Mouse (Mus musculus) C2C12 (cell line): ENCODE measurements around the gene Snx5.

Experiments
- CTCF ChIP-seq: IDR thresholded peaks from one replicate; pipeline ENCODE4 v1.5.1; 2011; ENCODE audit not compliant: control insufficient read depth, insufficient read depth, insufficient read length
- MAX ChIP-seq: IDR thresholded peaks from one replicate; pipeline ENCODE4 v1.6.1; 2011; ENCODE audit warnings: mild to moderate bottlenecking, control low read depth
- USF1 ChIP-seq: IDR thresholded peaks from one replicate; pipeline ENCODE4 v1.6.1; 2011; ENCODE audit warnings: low read depth, mild to moderate bottlenecking, control low read depth, moderate library complexity

GRCm38 (mm10) chr2:144247337-144247978 lies 23.2 kb downstream of the Snx5 start:
- no peak for TF ChIP-seq CTCF
- no peak for TF ChIP-seq USF1
- no peak for TF ChIP-seq MAX
